Mouse (Mus musculus): ENCODE data around the gene Arhgap44. TPM values are rescaled to one million over a fixed set of nuclear protein-coding genes. Genes with fewer than 3 reads are reported as not detected.

The Arhgap44 gene
- polyA plus RNA-seq, 1 experiment from 2014 or later = 20.8 TPM

DNA sequence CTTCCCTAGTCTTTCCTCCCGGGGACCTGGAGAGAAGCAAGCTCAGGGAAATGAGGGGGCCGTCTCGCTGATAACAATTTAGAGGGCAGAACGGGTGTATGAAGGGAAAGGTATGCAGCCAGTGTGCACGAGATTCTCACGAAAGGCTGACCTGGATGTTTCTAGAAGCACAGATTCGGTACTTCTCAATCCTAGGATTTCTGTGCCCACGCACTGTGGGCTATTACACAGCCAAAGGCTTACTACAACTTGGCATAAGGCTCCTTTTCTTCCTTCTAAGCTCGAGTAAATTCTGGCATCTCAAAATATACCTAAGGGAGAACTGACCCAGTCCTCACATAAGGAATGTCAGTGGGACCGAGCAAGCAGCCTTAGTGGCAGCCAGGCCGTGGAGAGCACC, 61.6 kb downstream of the Arhgap44 start:
- Histone ChIP-seq H3K4me3 (ENCODE audit: low read depth, low read length) (no peak overlapping the region), H3K9ac (replicated peaks; ENCODE audit: low read depth, low read length) (no peak overlapping the region), H3K9me3 (ENCODE audit: control insufficient read depth, low read length) (no peaks in the 10 kb centered on the region), H3K4me1 (ENCODE audit: control insufficient read depth, insufficient read depth, low read length) (no peaks in the 10 kb centered on the region), H3K4me2 (ENCODE audit: low read depth, low read length) (no peak overlapping the region), H3K36me3 (ENCODE audit: control insufficient read depth, insufficient read depth, low read length) (no peaks in the 10 kb centered on the region), H3K27me3 (ENCODE audit: control insufficient read depth, insufficient read depth, low read length) (no peaks in the 10 kb centered on the region), H3K27ac (ENCODE audit: low read depth, low read length) (no peak overlapping the region)
- no peak for ATAC-seq (ENCODE audit: low read depth)
- 88% methylated on average over 11 of the region's 11 CpGs for WGBS

DNA sequence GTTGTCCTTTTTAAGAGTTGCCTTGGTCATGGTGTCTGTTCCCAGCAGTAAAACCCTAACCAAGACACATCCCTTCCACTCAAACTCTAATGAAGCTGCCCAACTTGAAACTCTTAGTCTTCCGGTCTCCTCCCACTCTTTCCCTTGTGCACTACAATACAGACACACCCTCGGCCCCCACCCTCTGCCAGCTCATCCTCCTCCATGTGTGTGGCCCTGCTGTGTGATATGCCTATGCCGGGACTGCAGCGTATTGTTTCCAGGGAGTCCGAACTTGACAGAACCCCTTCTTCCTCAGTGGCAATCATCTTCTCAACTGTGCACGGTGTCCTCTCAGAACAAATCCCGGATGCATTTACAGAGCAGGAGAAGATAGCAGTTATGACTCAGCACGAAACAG, 62.7 kb downstream of the Arhgap44 start:
- Histone ChIP-seq H3K9me3 (ENCODE audit: control insufficient read depth, low read length) (no peaks in the 10 kb centered on the region), H3K4me1 (ENCODE audit: control insufficient read depth, insufficient read depth, low read length) (no peaks in the 10 kb centered on the region), H3K27ac (ENCODE audit: low read depth, low read length) (no peak overlapping the region), H3K4me3 (ENCODE audit: low read depth, low read length) (no peak overlapping the region), H3K36me3 (ENCODE audit: control insufficient read depth, insufficient read depth, low read length) (no peaks in the 10 kb centered on the region), H3K27me3 (ENCODE audit: control insufficient read depth, insufficient read depth, low read length) (no peaks in the 10 kb centered on the region), H3K9ac (replicated peaks; ENCODE audit: low read depth, low read length) (no peak overlapping the region), H3K4me2 (ENCODE audit: low read depth, low read length) (no peak overlapping the region)
- WGBS = 94% methylated on average over 8 of the region's 8 CpGs
- ATAC-seq (ENCODE audit: low read depth) = no peak

DNA sequence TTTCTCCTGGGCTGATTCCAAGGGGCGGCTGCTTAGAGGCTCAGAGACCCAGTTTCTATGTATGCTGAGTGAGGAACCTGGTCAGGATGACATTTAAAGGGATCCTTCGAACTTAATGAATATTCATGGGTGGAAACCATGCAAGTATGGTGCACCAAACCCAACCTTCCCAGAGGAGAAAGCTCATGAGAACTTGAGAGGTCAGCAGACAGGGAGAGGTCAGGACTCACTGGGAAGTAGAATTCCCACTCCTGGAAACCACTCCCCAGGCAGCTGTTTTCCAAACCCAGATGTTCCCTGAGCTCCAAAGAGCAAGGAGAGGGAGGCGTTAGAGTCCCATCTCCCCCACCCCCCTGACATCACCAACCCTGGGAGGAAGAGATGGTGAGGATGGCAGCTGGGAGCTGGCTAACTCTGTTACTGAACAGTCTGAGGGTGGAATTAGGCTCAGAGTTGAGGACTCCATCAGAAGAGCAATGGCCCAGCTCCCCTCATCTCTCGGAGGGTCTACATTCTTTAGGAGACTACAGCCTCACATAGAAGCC, 65.2 kb downstream of the Arhgap44 start:
- H3K4me2 ChIP-seq (ENCODE audit: low read depth, low read length) = no peak overlapping the region
- no peaks in the 10 kb centered on the region for H3K4me1 ChIP-seq (ENCODE audit: control insufficient read depth, insufficient read depth, low read length)
- H3K27me3 ChIP-seq (ENCODE audit: control insufficient read depth, insufficient read depth, low read length) = no peaks in the 10 kb centered on the region
- H3K36me3 ChIP-seq (ENCODE audit: control insufficient read depth, insufficient read depth, low read length) = no peaks in the 10 kb centered on the region
- WGBS = 82% methylated on average over 4 of the region's 4 CpGs
- no peak overlapping the region for H3K4me3 ChIP-seq (ENCODE audit: low read depth, low read length)
- no peak overlapping the region for H3K27ac ChIP-seq (ENCODE audit: low read depth, low read length)
- H3K9ac ChIP-seq (replicated peaks; ENCODE audit: low read depth, low read length) = no peak overlapping the region
- H3K9me3 ChIP-seq (ENCODE audit: control insufficient read depth, low read length) = no peaks in the 10 kb centered on the region
- no peak for ATAC-seq (ENCODE audit: low read depth)

- Histone ChIP-seq H3K9me3 (ENCODE audit: control insufficient read depth, low read length) (no peaks in the 10 kb centered on the region), H3K27ac (ENCODE audit: low read depth, low read length) (no peak overlapping the region), H3K36me3 (ENCODE audit: control insufficient read depth, insufficient read depth, low read length) (no peaks in the 10 kb centered on the region), H3K4me3 (ENCODE audit: low read depth, low read length) (no peak overlapping the region), H3K27me3 (ENCODE audit: control insufficient read depth, insufficient read depth, low read length) (no peaks in the 10 kb centered on the region), H3K4me1 (ENCODE audit: control insufficient read depth, insufficient read depth, low read length) (no peaks in the 10 kb centered on the region), H3K4me2 (ENCODE audit: low read depth, low read length) (no peak overlapping the region), H3K9ac (replicated peaks; ENCODE audit: low read depth, low read length) (no peak overlapping the region)
- ATAC-seq (ENCODE audit: low read depth) = no peak
- WGBS = 96% methylated on average over 5 of the region's 5 CpGs
These were observed 65.9 kb downstream of the Arhgap44 start for GRCm38 (mm10) chr11:65096866-65097265.

DNA sequence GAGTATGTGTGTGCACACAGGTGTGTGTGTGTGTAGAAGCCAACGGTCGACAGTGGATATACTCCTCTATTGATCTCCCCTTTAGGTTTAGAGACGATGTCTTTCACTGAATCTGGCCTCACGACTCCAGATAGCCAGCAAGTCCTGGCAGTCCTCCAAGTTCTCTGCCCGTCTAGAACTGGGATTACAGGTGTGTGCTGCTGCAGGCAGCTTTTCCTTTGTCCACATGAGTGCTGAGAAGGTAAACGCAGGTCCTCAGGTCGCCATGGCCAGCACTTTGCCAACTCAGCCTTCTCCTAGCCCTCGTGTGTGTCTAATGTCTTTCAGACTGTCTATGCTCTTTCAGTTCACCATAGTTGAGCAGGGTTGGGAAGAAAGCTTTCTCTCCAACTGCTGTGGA, 69.9 kb downstream of the Arhgap44 start:
- peak overlapping the region; percentile 16; the same call in 1 of the 2 replicates for H3K27ac ChIP-seq (ENCODE audit: low read depth, low read length)

DNA sequence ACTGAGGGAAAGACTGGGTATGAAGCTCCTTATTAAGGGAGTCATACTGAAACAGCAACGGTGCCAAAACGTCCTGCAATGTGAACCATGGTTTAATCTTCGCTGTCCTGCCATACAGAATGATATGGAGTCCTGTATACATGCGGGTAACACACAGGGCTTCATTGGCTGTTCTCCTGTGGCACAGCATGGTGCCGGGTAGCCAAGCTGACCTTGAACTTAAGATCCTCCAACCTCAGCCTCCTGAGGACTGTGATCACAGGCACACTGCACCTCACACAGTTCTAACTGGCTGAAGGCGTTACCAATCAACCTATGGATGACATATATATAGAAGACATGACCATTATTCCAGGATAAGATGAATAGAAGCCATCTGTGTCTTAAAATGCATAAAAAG, 72.4 kb downstream of the Arhgap44 start:
- Histone ChIP-seq H3K9me3 (ENCODE audit: control insufficient read depth, low read length) (no peaks in the 10 kb centered on the region), H3K4me1 (ENCODE audit: control insufficient read depth, insufficient read depth, low read length) (no peaks in the 10 kb centered on the region), H3K9ac (replicated peaks; ENCODE audit: low read depth, low read length) (no peak overlapping the region), H3K4me3 (ENCODE audit: low read depth, low read length) (no peak overlapping the region), H3K27ac (ENCODE audit: low read depth, low read length) (no peak overlapping the region), H3K36me3 (ENCODE audit: control insufficient read depth, insufficient read depth, low read length) (no peaks in the 10 kb centered on the region), H3K27me3 (ENCODE audit: control insufficient read depth, insufficient read depth, low read length) (no peaks in the 10 kb centered on the region), H3K4me2 (ENCODE audit: low read depth, low read length) (no peak overlapping the region)
- WGBS = 94% methylated on average over 6 of the region's 6 CpGs
- no peak for ATAC-seq (ENCODE audit: low read depth)

More for the DNA sequence above, 69.9 kb downstream of the Arhgap44 start:
- H3K4me2 ChIP-seq (ENCODE audit: low read depth, low read length) = no peak overlapping the region
- no peaks in the 10 kb centered on the region for H3K27me3 ChIP-seq (ENCODE audit: control insufficient read depth, insufficient read depth, low read length)
- ATAC-seq (ENCODE audit: low read depth) = no peak
- H3K36me3 ChIP-seq (ENCODE audit: control insufficient read depth, insufficient read depth, low read length) = no peaks in the 10 kb centered on the region
- no peak overlapping the region for H3K4me3 ChIP-seq (ENCODE audit: low read depth, low read length)
- no peaks in the 10 kb centered on the region for H3K9me3 ChIP-seq (ENCODE audit: control insufficient read depth, low read length)
- no peak overlapping the region for H3K9ac ChIP-seq (replicated peaks; ENCODE audit: low read depth, low read length)
- no peaks in the 10 kb centered on the region for H3K4me1 ChIP-seq (ENCODE audit: control insufficient read depth, insufficient read depth, low read length)
- 81% methylated on average over 8 of the region's 8 CpGs for WGBS

DNA sequence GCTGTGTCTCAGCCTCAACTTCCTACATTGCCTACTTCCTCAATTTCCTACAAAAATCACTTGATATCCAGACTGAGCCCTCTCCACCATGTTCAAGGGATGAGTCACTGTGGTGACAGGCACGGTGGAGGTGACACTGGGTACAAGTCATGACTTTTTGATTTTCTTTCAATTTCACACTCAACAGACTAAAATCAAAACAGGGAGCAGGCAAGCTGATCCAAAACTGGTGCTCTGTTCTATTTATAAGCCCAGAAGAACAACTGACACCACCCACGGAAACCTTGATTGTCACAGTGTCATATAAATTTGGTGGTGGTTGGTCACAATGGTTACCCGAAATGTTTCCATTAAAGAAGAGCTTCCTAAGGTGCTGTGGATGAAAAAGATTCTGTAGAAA, 72.8 kb downstream of the Arhgap44 start:
- no peak overlapping the region for H3K27ac ChIP-seq (ENCODE audit: low read depth, low read length)
- no peaks in the 10 kb centered on the region for H3K4me1 ChIP-seq (ENCODE audit: control insufficient read depth, insufficient read depth, low read length)
- H3K27me3 ChIP-seq (ENCODE audit: control insufficient read depth, insufficient read depth, low read length) = no peaks in the 10 kb centered on the region
- H3K4me3 ChIP-seq (ENCODE audit: low read depth, low read length) = no peak overlapping the region
- H3K9me3 ChIP-seq (ENCODE audit: control insufficient read depth, low read length) = no peaks in the 10 kb centered on the region
- H3K36me3 ChIP-seq (ENCODE audit: control insufficient read depth, insufficient read depth, low read length) = no peaks in the 10 kb centered on the region
- 87% methylated on average over 3 of the region's 3 CpGs for WGBS
- no peak overlapping the region for H3K4me2 ChIP-seq (ENCODE audit: low read depth, low read length)
- no peak overlapping the region for H3K9ac ChIP-seq (replicated peaks; ENCODE audit: low read depth, low read length)
- no peak for ATAC-seq (ENCODE audit: low read depth)

DNA sequence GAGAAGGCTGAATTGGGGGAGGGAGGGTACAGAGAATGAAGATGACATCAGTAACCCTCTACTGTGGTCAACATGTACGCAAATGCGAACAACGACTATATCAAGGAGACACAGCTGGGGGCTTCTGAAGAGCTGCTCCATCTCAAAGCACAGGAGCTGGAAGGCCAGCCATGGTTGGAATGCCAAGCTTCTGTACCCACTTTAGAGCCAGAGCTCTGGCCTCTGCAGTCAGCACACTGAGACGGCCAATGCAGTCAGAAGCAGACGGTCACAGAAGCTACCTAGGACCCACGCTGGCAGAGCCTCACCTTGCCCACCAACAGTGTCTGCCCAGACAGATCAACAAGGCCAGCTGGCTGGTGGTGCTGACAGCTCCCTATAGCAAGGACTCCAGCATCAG, 73.5 kb downstream of the Arhgap44 start:
- ATAC-seq (ENCODE audit: low read depth) = no peak
- H3K27me3 ChIP-seq (ENCODE audit: control insufficient read depth, insufficient read depth, low read length) = no peaks in the 10 kb centered on the region
- no peak overlapping the region for H3K4me2 ChIP-seq (ENCODE audit: low read depth, low read length)
- H3K4me1 ChIP-seq (ENCODE audit: control insufficient read depth, insufficient read depth, low read length) = no peaks in the 10 kb centered on the region
- no peak overlapping the region for H3K9ac ChIP-seq (replicated peaks; ENCODE audit: low read depth, low read length)
- H3K27ac ChIP-seq (ENCODE audit: low read depth, low read length) = no peak overlapping the region
- H3K9me3 ChIP-seq (ENCODE audit: control insufficient read depth, low read length) = no peaks in the 10 kb centered on the region
- H3K36me3 ChIP-seq (ENCODE audit: control insufficient read depth, insufficient read depth, low read length) = no peaks in the 10 kb centered on the region
- no peak overlapping the region for H3K4me3 ChIP-seq (ENCODE audit: low read depth, low read length)
- 89% methylated on average over 6 of the region's 6 CpGs for WGBS

- H3K4me2 ChIP-seq (ENCODE audit: low read depth, low read length) = no peak overlapping the region
- no peak overlapping the region for H3K4me3 ChIP-seq (ENCODE audit: low read depth, low read length)
- 59% methylated on average over 5 of the region's 5 CpGs for WGBS
- ATAC-seq (ENCODE audit: low read depth) = no peak
- H3K4me1 ChIP-seq (ENCODE audit: control insufficient read depth, insufficient read depth, low read length) = no peaks in the 10 kb centered on the region
- H3K36me3 ChIP-seq (ENCODE audit: control insufficient read depth, insufficient read depth, low read length) = no peaks in the 10 kb centered on the region
- no peak overlapping the region for H3K9ac ChIP-seq (replicated peaks; ENCODE audit: low read depth, low read length)
- H3K27ac ChIP-seq (ENCODE audit: low read depth, low read length) = no peak overlapping the region
- H3K27me3 ChIP-seq (ENCODE audit: control insufficient read depth, insufficient read depth, low read length) = no peaks in the 10 kb centered on the region
- no peaks in the 10 kb centered on the region for H3K9me3 ChIP-seq (ENCODE audit: control insufficient read depth, low read length)
These were observed 74.1 kb downstream of the Arhgap44 start for GRCm38 (mm10) chr11:65088451-65089222.
